Mouse (Mus musculus) liver, embryonic 12.5 days (tissue): ENCODE results near the gene Arhgap23. TPM values are rescaled to one million over a fixed set of nuclear protein-coding genes. Genes with fewer than 3 reads are reported as not detected.

Experiments used
- ATAC-seq: fragments of 200-750 bp; cut with Nextera tagmentation; 2 replicates; pipeline ENCODE4 v1.8.0; 2017; ENCODE audit warnings: moderate number of reproducible peaks, mild to moderate bottlenecking, moderate library complexity
- H3K27ac ChIP-seq: fragments of 300-500 bp; sonication (generic); 2 replicates; pipeline ENCODE4 v1.5.1; 2016; ENCODE audit warnings: mild to moderate bottlenecking
- H3K27me3 ChIP-seq: fragments of 300-500 bp; sonication (generic); replicated peaks from 2 replicates; pipeline ENCODE4 v1.6.1; 2016; ENCODE audit warnings: mild to moderate bottlenecking, moderate library complexity
- H3K36me3 ChIP-seq: fragments of 300-500 bp; sonication (generic); 2 replicates; pipeline ENCODE4 v1.6.1; 2016; ENCODE audit warnings: mild to moderate bottlenecking, moderate library complexity
- H3K4me1 ChIP-seq: fragments of 300-500 bp; sonication (generic); 2 replicates; pipeline ENCODE4 v1.6.1; 2016
- H3K4me2 ChIP-seq: fragments of 300-500 bp; sonication (generic); 2 replicates; pipeline ENCODE4 v1.6.1; 2016; ENCODE audit warnings: mild to moderate bottlenecking, moderate library complexity
- H3K4me3 ChIP-seq: fragments of 300-500 bp; sonication (generic); 2 replicates; pipeline ENCODE4 v1.5.1; 2016; ENCODE audit warnings: mild to moderate bottlenecking, moderate library complexity
- H3K9ac ChIP-seq: fragments of 300-500 bp; sonication (generic); 2 replicates; pipeline ENCODE4 v1.6.1; 2016; ENCODE audit warnings: mild to moderate bottlenecking, moderate library complexity
- H3K9me3 ChIP-seq: fragments of 300-500 bp; sonication (generic); replicated peaks from 2 replicates; pipeline ENCODE4 v1.6.1; 2016; ENCODE audit warnings: mild to moderate bottlenecking, moderate library complexity
- WGBS: fragments of 180-500 bp; shearing (Covaris S2); methylation state at CpG from one replicate; pipeline ENCODE4 v1.1.7; 2016; ENCODE audit not compliant: insufficient replicate concordance; 5-methylcytosine and 5-hydroxymethylcytosine counted together
- polyA plus RNA-seq: library from polyadenylated mRNA; unstranded; fragments of >200 nt; fragmentation: Nextera tagmentation; extraction: Ambion mirVana; gene quantifications from 2 replicates; pipeline ENCODE4 v1.2.1, GENCODE M21; 2016

The Arhgap23 gene
- polyA plus RNA-seq, 1 experiment from 2014 or later = 17.3 TPM

DNA sequence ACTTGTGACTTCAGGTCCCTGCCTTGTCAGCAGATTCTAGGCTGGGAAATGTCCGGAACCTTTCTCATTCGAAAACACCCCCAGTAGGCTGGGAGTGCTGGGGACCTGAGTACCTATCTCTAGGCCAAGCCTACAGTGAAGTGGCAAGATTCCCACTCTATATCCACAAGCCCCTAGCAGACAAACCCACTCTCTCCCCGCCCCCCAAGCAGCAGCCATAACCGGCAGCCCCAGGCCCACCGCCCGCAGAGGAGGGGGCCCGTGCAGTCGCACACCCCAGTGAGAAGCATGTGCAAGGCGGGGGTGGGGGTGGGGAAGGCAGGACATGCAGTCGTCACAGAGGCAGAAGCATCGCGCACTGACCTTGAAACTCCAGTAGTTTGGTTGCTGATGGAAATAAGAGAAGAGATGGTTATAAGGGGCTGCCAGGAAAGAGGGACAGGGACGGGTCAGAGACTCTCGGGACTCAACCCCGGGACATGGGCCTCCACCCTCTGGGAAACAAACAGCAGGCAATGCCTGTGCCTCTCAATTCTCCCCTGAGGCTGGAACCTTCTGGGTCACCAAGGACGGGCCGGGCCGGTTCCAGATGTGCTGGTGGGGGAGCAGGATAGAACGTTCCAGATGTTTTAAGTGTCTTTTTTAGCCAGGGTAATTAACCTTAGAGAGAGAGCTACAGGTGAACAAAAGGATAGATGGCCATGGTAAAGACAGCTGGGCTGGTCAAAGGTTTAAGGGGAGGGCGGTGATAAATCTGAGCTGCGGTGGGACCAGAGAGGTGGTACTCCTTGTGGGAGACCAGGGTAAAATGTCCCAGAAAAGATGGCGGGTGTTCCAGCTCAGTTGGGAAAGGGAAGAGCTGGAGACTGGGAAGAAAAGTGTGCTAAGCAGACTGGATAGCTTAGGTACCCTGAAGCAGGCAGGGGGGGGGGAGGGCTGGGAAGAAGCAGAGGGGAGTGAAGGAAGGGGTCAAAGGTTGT, 127.1 kb downstream of the Arhgap23 start:
- Histone ChIP-seq H3K4me1 (peaks cover 7% of the 10 kb centered on the region; the same call in 1 of the 2 replicates), H3K27me3 (peaks cover 96% of the 10 kb centered on the region), H3K9me3 (no peaks in the 10 kb centered on the region), H3K4me2 (no peak overlapping the region), H3K36me3 (no peaks in the 10 kb centered on the region), H3K27ac (no peak overlapping the region), H3K9ac (no peak overlapping the region), H3K4me3 (no peak overlapping the region)
- ATAC-seq = no peak
- 71% methylated on average over 22 of the region's 22 CpGs for WGBS

DNA sequence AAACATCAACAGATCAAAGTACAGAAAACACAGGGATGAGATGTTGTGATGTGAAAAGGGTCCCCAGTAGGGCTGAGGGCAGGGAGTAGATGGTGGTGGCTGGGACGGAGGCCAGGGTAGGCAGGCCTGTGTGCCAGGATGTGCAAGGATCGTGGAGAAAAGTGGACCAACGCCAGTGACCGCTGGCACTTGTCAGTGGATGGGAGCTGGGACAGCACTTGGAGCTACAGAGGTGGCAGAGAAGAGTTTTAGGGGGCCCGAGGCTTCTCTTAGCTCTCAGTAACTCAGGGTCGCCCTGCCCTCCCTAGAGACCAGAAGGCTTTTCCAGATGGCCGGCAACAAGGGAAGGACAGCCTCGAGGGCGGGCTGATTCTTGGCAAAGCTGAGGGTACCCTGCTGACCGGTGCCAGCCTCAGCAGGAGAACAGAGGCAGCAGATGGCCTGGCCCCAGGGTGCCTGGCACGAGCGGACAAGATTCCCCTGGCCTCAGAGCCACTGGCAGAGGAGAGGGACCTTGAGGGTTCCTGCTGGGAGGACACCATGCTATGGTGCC, 127.9 kb downstream of the Arhgap23 start:
- Histone ChIP-seq H3K27me3 (peaks cover 96% of the 10 kb centered on the region), H3K9me3 (no peaks in the 10 kb centered on the region), H3K4me2 (no peak overlapping the region), H3K4me1 (peaks cover 7% of the 10 kb centered on the region; the same call in 1 of the 2 replicates), H3K9ac (no peak overlapping the region), H3K27ac (no peak overlapping the region), H3K4me3 (no peak overlapping the region), H3K36me3 (no peaks in the 10 kb centered on the region)
- 56% methylated on average over 12 of the region's 12 CpGs for WGBS
- no peak for ATAC-seq

DNA sequence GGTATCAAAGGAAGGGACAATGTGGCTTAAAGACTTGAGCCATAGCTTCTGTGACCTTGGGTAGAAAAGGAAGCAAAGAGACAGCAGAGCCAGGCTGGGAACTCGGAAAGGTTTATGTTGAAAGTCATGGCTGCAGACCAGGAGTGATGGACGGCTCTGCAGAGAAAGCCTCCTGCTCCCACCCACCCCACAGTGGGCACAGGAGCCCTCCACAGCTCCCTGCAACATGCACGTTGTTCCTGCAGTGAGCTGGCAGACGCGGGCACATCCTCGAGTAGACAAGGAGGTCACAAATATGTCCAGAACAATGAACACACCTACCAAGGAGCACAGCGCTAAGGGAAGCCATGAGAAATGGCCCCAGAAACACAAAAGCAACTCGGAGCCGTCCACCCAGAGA, 128.6 kb downstream of the Arhgap23 start:
- no peak for ATAC-seq
- H3K27me3 ChIP-seq = peaks cover 96% of the 10 kb centered on the region
- H3K9ac ChIP-seq = no peak overlapping the region
- no peaks in the 10 kb centered on the region for H3K36me3 ChIP-seq
- H3K4me1 ChIP-seq = peaks cover 7% of the 10 kb centered on the region; the same call in 1 of the 2 replicates
- H3K27ac ChIP-seq = no peak overlapping the region
- H3K4me3 ChIP-seq = no peak overlapping the region
- 69% methylated on average over 9 of the region's 9 CpGs for WGBS
- H3K9me3 ChIP-seq = no peaks in the 10 kb centered on the region
- H3K4me2 ChIP-seq = no peak overlapping the region

DNA sequence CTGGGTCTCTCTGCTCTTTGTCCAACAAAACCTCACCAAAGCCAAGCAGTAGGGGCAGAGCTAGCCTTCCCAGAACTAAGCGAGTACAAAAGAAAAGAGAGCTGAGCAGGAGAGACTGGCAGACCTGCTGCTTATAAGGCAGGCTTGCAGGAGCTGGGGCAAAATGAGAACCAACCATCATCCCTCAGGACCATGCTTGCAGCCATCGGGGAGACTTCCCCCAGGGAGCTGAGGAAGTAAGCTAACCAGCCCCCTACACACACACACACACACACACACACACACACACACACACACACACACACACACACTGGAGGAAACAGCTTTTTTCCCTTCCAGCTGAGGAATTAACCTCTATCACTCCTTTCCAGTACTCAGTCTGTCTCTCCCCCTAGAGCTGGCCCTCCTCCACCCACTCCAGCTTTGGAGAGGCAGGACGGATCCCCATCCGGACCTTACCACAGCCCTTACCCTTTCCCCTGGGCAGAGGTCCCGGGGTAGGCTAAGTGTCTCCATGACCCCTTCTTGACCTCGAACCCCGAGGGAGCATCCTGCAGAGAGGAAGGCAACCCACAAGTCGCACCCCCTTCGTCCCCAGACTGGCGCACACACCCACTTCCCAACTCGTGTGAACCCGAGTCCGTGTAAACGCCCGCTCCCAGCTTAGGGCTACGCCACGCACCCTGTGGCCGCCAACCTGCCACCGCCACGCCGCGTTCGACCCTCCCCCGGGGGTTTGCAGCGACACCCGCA, 130.7 kb downstream of the Arhgap23 start:
- no peaks in the 10 kb centered on the region for H3K9me3 ChIP-seq
- peaks cover 7% of the 10 kb centered on the region; the same call in 1 of the 2 replicates for H3K4me1 ChIP-seq
- no peak for ATAC-seq
- H3K27me3 ChIP-seq = peaks cover 98% of the 10 kb centered on the region
- H3K27ac ChIP-seq = no peak overlapping the region
- no peak overlapping the region for H3K9ac ChIP-seq
- H3K36me3 ChIP-seq = no peaks in the 10 kb centered on the region
- H3K4me3 ChIP-seq = peak overlapping the region; percentile 54
- H3K4me2 ChIP-seq = peak overlapping the region; percentile 75
- 3% methylated on average over 26 of the region's 26 CpGs for WGBS

DNA sequence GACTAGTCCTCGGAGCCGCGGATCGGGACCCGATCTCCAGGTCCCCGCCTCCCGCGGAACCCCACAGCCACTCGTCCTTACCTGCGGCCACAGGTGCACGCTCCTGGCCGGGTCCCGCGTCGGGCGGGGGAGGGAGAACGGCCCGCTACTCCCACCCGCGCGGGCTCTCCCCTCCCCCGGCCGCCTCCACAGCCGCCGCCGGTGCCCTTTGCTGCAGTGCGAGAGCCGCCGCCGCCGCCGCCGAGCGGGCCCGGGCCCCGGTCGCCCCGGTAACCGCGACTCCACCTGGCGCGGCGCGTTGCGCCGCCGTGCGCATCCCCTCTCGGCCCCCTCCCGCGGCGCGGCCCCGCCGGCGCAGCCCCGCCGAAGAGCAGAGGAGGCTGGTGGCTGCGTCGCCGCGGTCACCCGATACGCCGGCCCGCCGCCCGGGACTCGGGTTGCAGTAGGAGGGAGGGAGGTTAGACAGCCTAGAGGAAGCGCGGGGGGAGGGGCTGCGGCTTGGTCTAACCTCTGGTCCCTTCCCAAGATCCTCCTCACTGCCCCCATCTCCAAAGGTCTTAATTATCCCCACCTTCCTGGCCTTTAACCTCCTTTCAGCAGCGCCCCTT, 131.6 kb downstream of the Arhgap23 start:
- Histone ChIP-seq H3K27me3 (peaks cover 100% of the 10 kb centered on the region), H3K27ac (no peak overlapping the region), H3K4me3 (peak overlapping the region; percentile 54), H3K9ac (no peak overlapping the region), H3K9me3 (no peaks in the 10 kb centered on the region), H3K4me1 (peaks cover 10% of the 10 kb centered on the region; the same call in 1 of the 2 replicates), H3K4me2 (peak overlapping the region; percentile 75), H3K36me3 (no peaks in the 10 kb centered on the region)
- WGBS = 1% methylated on average over 58 of the region's 73 CpGs
- 0 out of 2 replicates have a peak, but pooled peaks have one; percentile 43 for ATAC-seq

DNA sequence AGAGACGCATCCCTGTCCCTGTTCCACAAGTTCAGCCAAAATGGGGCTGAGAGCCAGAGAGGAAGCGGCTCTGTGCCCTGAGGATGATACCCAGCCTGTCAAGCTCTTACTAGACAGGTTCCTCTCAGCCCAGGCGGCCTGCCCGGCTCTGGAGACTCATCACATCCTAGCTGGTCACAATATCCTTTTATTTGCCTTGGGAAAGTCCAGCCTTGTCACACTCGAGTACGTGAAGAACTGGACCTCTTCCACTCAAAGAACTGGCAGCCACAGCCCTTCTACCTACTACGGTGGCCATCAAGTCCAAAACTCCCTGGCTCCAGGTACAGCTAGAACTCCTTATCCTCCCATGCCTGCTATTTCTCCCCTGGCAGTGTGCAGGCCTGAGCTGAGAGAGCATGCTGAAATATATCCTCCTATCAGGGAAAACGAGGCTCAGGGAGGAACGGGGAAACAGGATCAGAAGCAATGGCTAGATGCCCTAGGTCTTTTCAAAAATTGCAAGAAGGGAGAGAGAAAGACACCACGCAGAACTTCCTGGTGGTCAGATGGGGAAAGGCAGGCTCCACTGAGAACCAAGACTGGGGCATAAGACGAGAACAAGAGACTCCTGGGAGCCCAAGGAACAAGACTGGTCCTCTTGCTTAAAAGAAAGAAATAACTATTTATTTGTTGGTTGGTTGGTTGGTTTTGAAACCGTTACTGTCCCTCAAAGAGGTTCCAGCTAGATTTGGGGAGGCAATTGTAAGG, 132.8 kb downstream of the Arhgap23 start:
- no peak overlapping the region for H3K9ac ChIP-seq
- WGBS = 39% methylated on average over 12 of the region's 12 CpGs
- H3K27me3 ChIP-seq = peaks cover 100% of the 10 kb centered on the region
- no peak overlapping the region for H3K4me3 ChIP-seq
- H3K9me3 ChIP-seq = no peaks in the 10 kb centered on the region
- peaks cover 10% of the 10 kb centered on the region; the same call in 1 of the 2 replicates for H3K4me1 ChIP-seq
- no peak overlapping the region for H3K27ac ChIP-seq
- no peak overlapping the region for H3K4me2 ChIP-seq
- ATAC-seq = no peak
- H3K36me3 ChIP-seq = no peaks in the 10 kb centered on the region

DNA sequence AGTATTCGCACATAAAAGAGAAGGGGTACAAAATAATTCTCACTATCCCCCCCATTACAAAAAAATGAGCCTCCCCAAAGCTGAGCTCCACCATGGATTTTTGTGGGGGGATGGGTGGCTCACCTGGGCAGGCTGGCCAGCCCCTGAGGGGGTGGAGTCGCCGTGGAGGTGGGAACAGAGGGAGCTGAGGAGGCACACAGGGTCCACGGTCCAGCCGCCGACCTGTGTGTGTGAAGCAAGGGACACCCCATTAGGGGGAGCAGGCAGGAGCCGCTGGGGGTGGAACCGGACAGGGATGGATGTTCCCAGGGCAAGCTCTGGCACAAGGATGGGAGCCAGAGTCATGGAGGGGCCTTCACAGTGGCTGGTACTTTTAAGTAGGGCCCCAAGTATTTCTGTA, 133.4 kb downstream of the Arhgap23 start:
- H3K9me3 ChIP-seq = no peaks in the 10 kb centered on the region
- no peak overlapping the region for H3K9ac ChIP-seq
- H3K4me1 ChIP-seq = peaks cover 10% of the 10 kb centered on the region; the same call in 1 of the 2 replicates
- no peak overlapping the region for H3K4me3 ChIP-seq
- H3K27ac ChIP-seq = no peak overlapping the region
- ATAC-seq = no peak
- no peak overlapping the region for H3K4me2 ChIP-seq
- H3K27me3 ChIP-seq = peaks cover 100% of the 10 kb centered on the region
- 36% methylated on average over 8 of the region's 8 CpGs for WGBS
- no peaks in the 10 kb centered on the region for H3K36me3 ChIP-seq

Other genes starting within 250 kb of the Arhgap23 start
- 38.5 and 39.3 TPM in 2 replicates for gene Kpnb1, start 227.7 kb upstream of the Arhgap23 start, polyA plus RNA-seq
- gene Npepps, start 134.9 kb upstream of the Arhgap23 start, polyA plus RNA-seq = 27.1 and 31.3 TPM in 2 replicates
- gene Mrpl45, start 99.8 kb upstream of the Arhgap23 start, polyA plus RNA-seq = 38.9 and 44.0 TPM in 2 replicates
- gene Gpr179, start 63.5 kb upstream of the Arhgap23 start, polyA plus RNA-seq = 0.02 TPM in 1 of 2 replicates, not detected in the other
- gene Socs7, start 53.0 kb upstream of the Arhgap23 start, polyA plus RNA-seq = 1.9 and 2.1 TPM in 2 replicates
- 1.3 and 1.4 TPM in 2 replicates for gene 4933428G20Rik, start 84.8 kb downstream of the Arhgap23 start, polyA plus RNA-seq
- gene Srcin1, start 160.7 kb downstream of the Arhgap23 start, polyA plus RNA-seq = 0.01 and 0.10 TPM in 2 replicates
- 3.6 and 4.1 TPM in 2 replicates for gene Epop, start 214.2 kb downstream of the Arhgap23 start, polyA plus RNA-seq
- 0.32 and 0.33 TPM in 2 replicates for gene Mllt6, start 247.9 kb downstream of the Arhgap23 start, polyA plus RNA-seq